Mouse (Mus musculus) liver, embryonic 14 days (tissue): ENCODE results near the gene Pafah1b3. TPM values are rescaled to one million over a fixed set of nuclear protein-coding genes. Genes with fewer than 3 reads are reported as not detected.

Experiments
- polyA plus RNA-seq: library from polyadenylated mRNA; depleted of rRNA; stranded (reverse); fragments of >200 nt; gene quantifications from 2 replicates; pipeline ENCODE4 v1.2.3, GENCODE M21; 2012; rRNA removed

Gene Pafah1b3
- polyA plus RNA-seq = 23.2 and 24.7 TPM in 2 replicates

DNA sequence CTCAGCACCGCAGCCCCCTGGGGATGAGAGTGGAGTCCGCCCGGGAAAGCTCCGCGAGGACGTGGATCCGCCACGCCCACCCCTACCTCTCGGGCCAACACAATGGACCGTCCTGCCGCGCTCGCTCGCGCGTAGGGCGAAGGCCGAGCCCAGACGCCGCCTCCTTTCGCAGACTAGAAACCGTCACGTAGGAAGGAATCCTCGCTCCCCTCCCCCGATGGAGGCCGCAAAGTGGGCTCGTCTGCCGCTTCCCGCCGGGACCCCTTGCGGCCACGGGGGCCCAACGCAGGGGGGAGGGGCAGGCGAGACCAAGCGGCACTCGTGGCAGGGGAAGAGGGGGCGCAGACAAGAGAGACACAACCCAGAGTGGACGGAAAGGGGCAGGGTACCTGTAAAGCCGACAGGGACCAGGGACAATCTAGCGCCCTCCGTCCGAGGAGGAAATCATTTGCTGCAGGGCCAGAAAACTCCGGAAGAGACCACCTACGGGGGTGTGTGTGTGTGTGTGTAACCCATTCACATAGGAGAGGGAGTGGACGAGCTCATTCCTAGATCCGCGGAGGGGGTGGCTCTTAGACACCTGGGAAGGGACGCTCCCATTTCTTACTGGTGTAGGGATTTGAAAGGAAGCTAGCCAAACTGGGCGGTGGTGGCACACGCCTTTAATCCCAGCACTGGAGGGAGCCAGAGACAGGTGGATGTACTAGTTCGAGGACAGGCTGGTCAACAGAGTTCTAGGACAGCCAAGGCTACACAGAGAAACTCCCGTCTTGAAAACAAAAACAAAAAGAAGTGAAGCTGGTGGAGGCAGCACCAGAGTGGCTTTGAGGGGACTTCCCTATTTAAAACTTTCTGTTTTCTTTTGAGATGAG is at the start of gene Pafah1b3:
Gene Pafah1b3 (minus strand): TSS at position 533 of the 872 bp plus-strand sequence.

DNA sequence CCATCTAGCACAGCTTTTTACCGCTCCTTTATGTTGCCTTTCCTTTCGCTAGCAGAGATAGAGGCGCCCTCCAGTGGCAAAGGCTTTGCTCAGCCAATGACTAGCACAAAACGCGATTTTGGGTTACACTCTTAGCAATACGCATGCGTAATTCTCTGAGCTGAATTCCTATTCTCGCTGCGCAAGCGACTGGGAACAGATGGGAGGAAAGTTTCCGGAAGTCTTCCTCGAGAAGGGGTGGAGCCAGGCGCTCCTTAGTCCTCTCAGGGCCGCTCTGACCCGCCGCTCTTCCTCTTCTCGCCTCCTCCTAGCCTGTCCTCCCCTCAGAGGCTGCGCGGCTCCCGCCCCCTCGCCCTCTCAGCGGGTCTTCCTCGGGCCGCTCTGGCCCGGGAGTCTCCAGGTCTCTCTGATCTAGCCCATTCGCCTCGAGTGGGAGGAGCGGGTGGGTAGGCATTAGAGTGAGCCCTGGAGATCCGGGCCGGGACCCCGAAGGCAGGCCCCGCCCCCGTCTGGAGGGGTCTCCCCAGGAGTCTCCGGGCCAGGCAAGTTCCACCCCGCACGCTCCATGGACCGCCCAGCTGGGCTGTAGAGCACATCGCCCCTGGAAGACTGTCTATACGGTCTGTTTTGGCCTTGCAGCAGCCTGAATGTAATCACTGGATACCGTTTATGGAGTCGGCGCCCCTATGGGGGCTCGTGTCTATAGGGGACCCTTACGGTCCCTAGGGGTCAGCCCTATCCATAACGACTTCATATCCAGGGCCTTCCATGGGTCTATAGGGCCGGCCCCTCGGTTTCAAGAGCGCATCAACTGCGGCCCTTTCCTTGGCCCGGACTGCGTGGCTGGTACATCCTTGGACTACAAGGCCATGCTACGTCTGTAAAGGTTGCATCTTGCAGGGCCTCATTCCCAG is 19.0 kb upstream of the Pafah1b3 start, which contains the start of gene Megf8:
Gene Megf8 (plus strand): TSS at position 633 of the 914 bp plus-strand sequence.

DNA sequence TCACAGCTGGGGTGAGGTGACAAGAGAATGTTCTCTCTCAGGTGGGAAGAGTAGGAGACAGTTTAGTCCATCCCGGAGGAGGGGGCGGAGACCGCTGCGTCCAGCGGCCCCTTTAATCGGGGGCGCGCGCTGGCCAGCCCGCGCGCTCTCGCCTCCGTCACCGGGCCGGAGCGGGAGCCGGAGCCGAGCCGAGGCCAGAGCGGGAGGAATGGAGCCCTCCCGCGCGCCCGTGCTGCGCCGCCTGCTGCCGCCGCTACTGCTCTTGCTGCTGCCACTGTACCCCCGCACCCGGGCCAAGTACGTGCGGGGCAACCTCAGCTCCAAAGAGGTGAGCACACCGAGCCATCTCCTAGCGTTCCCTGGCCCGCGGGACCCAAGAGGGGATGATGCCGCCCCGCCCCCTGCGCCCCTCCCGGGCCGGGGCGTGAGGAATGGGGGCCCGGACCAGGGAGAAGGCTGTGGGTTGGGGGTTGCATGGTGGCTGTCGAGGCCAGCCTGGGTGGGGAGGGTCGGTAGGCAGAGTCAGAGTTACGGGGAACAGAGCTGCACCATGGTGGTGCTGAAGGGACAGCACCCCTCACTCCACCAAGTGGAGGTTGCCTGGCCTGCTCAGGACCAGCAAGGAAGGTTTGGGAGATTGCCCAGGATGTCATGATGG is 8.3 kb upstream of the Pafah1b3 start, which contains the start of gene Tmem145:
Gene Tmem145 (plus strand): TSS at position 151 of the 658 bp plus-strand sequence.

GRCm38 (mm10) chr7:25301063-25301462 is 3.3 kb upstream of the Pafah1b3 start, which contains the start of gene Prr19:
Prr19 (plus strand) TSS chr7:25301411.

DNA sequence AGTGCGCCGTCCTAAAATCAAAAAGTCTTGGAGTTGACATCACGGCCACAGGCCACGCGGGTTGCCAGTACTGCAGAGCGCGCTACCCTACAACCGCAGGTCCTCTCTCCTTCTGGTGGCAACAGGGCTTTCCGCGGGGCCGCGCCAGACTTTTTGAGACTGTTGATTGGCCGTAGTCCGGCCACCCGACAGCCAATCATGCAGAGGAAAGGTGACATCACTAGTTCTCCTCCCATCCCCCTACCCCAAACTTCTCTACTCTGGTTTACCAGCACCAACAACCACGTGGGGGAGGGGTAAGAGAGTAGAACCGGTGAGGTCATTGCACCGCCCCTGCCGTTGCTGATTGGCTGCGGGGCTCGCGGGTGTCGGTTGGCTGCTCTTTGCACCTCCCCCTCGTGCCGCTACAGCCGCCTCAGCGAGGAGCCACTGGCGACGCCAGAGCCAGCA is 30.5 kb downstream of the Pafah1b3 start, which contains the start of gene Cic:
Gene Cic (plus strand): TSS at position 404 of the 450 bp plus-strand sequence.

DNA sequence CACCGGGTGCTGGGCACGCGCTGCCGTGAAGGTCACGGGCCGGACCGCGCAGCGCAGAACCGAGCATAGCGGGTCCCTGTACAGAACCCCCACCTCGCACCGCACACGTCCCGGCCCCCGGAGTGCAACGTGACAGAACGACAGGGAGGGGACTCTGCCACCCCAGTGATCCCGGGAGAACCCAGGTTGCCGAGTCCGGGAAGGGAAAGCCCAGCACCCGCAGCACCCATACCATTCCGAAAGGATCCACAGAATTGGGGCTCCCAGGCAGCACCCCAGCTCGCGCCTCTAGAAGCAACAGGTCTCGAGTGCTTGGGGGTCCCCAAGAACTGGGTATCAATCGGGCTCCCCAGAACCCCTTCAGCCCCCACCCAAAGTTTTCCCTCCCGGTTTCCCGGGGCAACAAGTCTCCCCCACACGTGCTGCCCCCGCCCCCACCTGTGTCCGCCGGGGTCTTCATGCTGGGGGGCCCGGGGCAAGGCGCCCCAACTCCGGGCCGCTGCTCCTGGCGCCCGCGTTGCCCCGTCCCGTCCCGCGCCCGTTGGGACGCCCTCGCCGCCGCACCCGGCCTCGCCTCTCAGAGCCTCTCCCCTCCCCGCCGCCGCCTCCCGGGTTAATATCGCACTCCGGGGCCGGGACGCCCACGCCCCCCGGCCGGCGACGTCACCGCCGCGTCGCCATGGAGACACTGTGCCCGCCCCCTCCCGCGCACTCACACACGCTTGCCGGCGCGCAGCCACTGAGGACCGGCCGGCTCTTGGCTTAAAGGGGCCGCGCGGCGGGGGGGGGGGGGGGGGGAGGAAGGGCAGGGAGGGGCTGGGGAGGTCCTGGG is 47.4 kb downstream of the Pafah1b3 start, which contains the start of gene Erf:
Gene Erf (minus strand): TSS at position 621 of the 832 bp plus-strand sequence.

Other genes starting within 250 kb of the Pafah1b3 start
- 3.9 and 4.4 TPM in 2 replicates for gene Grik5, start 225.6 kb downstream of the Pafah1b3 start, polyA plus RNA-seq
- gene Zfp574, start 225.4 kb downstream of the Pafah1b3 start, polyA plus RNA-seq = 5.2 and 5.9 TPM in 2 replicates
- gene Pou2f2, start 118.3 kb downstream of the Pafah1b3 start, polyA plus RNA-seq = 0.72 and 0.93 TPM in 2 replicates
- gene Dedd2, start 77.4 kb downstream of the Pafah1b3 start, polyA plus RNA-seq = 22.5 and 25.8 TPM in 2 replicates
- gene Zfp526, start 76.6 kb downstream of the Pafah1b3 start, polyA plus RNA-seq = 4.3 and 4.7 TPM in 2 replicates
- gene Gsk3a, start 60.1 kb downstream of the Pafah1b3 start, polyA plus RNA-seq = 44.8 and 49.1 TPM in 2 replicates
- 7.9 and 8.1 TPM in 2 replicates for gene Erf, start 47.2 kb downstream of the Pafah1b3 start, polyA plus RNA-seq
- 14.3 and 14.4 TPM in 2 replicates for gene Cic, start 30.3 kb downstream of the Pafah1b3 start, polyA plus RNA-seq
- 0.05 TPM in 1 of 2 replicates, not detected in the other for gene Prr19, start 3.4 kb upstream of the Pafah1b3 start, polyA plus RNA-seq
- gene Tmem145, start 8.1 kb upstream of the Pafah1b3 start, polyA plus RNA-seq = 0.02 and 0.03 TPM in 2 replicates
- 1.1 and 1.4 TPM in 2 replicates for gene Megf8, start 19.2 kb upstream of the Pafah1b3 start, polyA plus RNA-seq
- not detected in 2 replicates for gene Cnfn, start 71.7 kb upstream of the Pafah1b3 start, polyA plus RNA-seq
- gene Lipe, start 100.7 kb upstream of the Pafah1b3 start, polyA plus RNA-seq = 1.7 and 2.1 TPM in 2 replicates
- gene Cxcl17, start 114.9 kb upstream of the Pafah1b3 start, polyA plus RNA-seq = not detected in 2 replicates
- 2.7 and 3.0 TPM in 2 replicates for gene Ceacam1, start 179.6 kb upstream of the Pafah1b3 start, polyA plus RNA-seq
- gene Ceacam2, start 241.9 kb upstream of the Pafah1b3 start, polyA plus RNA-seq = 0.01 TPM in 1 of 2 replicates, not detected in the other